Mouse (Mus musculus) lung, embryonic 14.5 days (tissue): ENCODE data around the gene Gm20809. TPM values are rescaled to one million over a fixed set of nuclear protein-coding genes. Genes with fewer than 3 reads are reported as not detected.
"Not testable (repeated sequence)": the region's sequence is repeated elsewhere in the genome, so short reads cannot be mapped to it uniquely, and the experiment has no call there.

Source experiments
- ATAC-seq: fragments of 200-750 bp; cut with Nextera tagmentation; 2 replicates; pipeline ENCODE4 v1.8.0; 2017; ENCODE audit warnings: mild to moderate bottlenecking, moderate TSS enrichment, moderate library complexity; ENCODE audit not compliant: insufficient read depth
- DNase-seq: peaks from one replicate; pipeline ENCODE4 v3.0.0-alpha.2; 2015
- H3K27ac ChIP-seq: fragments of 300-500 bp; sonication (generic); 2 replicates; pipeline ENCODE4 v1.5.1; 2014; ENCODE audit warnings: low read depth, mild to moderate bottlenecking, moderate library complexity
- H3K27me3 ChIP-seq: fragments of 300-500 bp; sonication (generic); 2 replicates; pipeline ENCODE4 v1.6.1; 2014; ENCODE audit warnings: low read length, control low read depth; ENCODE audit not compliant: insufficient read depth
- H3K36me3 ChIP-seq: fragments of 300-500 bp; sonication (generic); 2 replicates; pipeline ENCODE4 v1.6.1; 2014; ENCODE audit warnings: control low read depth; ENCODE audit not compliant: insufficient read depth
- H3K4me1 ChIP-seq: fragments of 300-500 bp; sonication (generic); 2 replicates; pipeline ENCODE4 v1.6.1; 2014; ENCODE audit warnings: antibody characterized with exemption, control low read depth; ENCODE audit not compliant: insufficient read depth
- H3K4me2 ChIP-seq: fragments of 300-500 bp; sonication (generic); 2 replicates; pipeline ENCODE4 v1.6.1; 2014; ENCODE audit warnings: mild to moderate bottlenecking
- H3K4me3 ChIP-seq: fragments of 300-500 bp; sonication (generic); 2 replicates; pipeline ENCODE4 v1.5.1; 2014; ENCODE audit warnings: low read depth, low read length
- H3K9ac ChIP-seq: fragments of 300-500 bp; sonication (generic); 2 replicates; pipeline ENCODE4 v1.6.1; 2014
- H3K9me3 ChIP-seq: fragments of 300-500 bp; sonication (generic); 2 replicates; pipeline ENCODE4 v1.6.1; 2016; ENCODE audit warnings: low read depth, low read length, control low read depth
- WGBS: fragments of 180-500 bp; shearing (Covaris S2); extraction: QIAGEN DNeasy Blood & Tissue Kit; methylation state at CpG from one replicate; pipeline ENCODE4 v1.1.7; 2014; 5-methylcytosine and 5-hydroxymethylcytosine counted together
- polyA plus RNA-seq: library from polyadenylated mRNA; unstranded; fragments of >200 nt; fragmentation: Nextera tagmentation; extraction: Ambion mirVana; gene quantifications from 2 replicates; pipeline ENCODE4 v1.2.1, GENCODE M21; 2014

Gm20809 gene
- polyA plus RNA-seq = not detected in 2 replicates

- not testable (repeated sequence) for H3K4me3 ChIP-seq, H3K4me2 ChIP-seq, H3K36me3 ChIP-seq, H3K27ac ChIP-seq, H3K9me3 ChIP-seq, ATAC-seq, H3K4me1 ChIP-seq, H3K9ac ChIP-seq, H3K27me3 ChIP-seq, DNase-seq
- no CpG with 5 or more reads among the region's 3 CpGs for WGBS
Measured at GRCm38 (mm10) chrY:24454757-24455156, at the start of gene Gm20809. Gene Gm20809, plus strand, starts transcription at chrY:24455057.
